Mouse (Mus musculus) retina, adult 2 months (tissue): ENCODE measurements around the gene Sftpa1.

Experiments
- DNase-seq: peaks from one replicate; pipeline ENCODE4 v3.0.0-alpha.2; 2012; ENCODE audit warnings: low read depth, low spot score

The Sftpa1 gene

DNA sequence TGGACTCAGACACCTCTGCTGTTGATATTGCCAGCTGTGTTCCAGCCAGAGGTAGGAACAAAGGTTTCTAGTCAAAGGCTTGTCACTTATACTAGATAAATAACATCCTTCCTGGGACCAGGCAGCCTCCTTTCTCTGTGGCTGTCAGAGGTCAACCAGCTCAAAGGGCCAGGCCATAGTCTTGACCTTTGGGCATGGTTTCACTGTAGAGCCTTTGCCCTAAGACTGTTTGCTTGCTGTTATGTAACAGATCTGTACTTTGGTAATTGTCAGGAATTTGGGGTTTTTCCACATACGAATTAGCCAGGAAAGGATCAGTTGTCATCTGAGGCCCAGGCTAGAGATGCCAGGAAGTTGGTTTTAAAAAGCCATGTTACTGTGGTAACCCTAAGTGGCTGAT, 29.2 kb downstream of the Sftpa1 start:
- no peak for DNase-seq

DNA sequence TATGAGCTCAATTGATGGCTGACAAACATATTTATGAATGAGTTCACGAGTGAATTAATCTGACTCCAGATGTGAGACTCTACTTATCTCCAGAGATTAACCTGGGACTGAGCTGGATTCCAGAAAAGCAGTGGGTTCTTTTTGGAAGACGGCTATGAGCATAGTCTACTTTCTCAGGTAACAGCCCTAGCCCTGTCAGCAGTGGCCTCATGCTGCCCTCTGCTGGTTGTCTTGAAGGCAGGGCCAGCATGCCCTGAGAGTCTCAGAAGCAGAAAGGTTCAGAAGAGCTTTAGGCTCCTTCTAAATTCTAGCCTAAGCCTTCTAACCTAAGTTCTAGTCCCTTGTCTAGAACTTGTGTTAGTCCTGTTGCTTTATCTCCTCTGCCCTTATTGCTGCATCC, 31.1 kb downstream of the Sftpa1 start:
- DNase-seq = peak; percentile 6

DNA sequence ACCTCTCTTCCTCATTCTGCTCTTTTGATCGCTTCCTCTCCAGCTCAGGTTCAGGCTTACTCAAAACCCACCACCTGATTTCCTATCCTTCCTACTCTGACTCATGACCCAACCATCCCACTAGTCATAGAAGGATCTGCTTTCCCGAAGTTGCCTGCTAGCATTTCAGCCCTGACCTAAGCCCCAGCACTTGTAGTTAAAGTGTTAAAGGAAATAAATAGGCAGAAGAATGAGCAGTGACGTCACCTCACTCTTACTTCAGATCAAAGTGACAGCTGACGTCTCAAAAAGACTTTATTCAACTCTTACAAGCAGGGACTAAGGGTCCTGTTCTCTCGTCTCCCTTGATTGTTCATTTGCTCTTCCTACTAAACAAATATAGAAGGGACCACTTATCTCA, 35.7 kb downstream of the Sftpa1 start:
- DNase-seq = no peak

DNA sequence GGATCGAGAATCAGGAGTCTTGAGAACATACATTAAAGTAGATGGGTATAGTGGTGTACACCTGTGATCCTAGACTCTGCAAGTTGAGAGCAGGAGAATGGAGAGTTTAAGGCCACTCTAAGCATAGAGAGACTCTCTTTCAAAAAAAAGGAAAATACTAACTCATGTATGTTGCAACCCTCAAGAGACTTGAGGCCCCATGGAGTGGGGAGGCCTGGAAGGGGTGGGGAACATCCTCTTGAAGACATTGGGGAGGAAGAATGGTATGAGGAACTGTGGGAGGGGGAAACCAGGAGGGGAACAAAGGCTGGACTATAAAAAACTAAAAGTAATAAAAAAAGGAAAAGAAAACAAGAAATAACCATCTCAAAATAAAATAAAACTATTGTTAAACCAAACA, 37.0 kb downstream of the Sftpa1 start:
- DNase-seq = no peak

DNA sequence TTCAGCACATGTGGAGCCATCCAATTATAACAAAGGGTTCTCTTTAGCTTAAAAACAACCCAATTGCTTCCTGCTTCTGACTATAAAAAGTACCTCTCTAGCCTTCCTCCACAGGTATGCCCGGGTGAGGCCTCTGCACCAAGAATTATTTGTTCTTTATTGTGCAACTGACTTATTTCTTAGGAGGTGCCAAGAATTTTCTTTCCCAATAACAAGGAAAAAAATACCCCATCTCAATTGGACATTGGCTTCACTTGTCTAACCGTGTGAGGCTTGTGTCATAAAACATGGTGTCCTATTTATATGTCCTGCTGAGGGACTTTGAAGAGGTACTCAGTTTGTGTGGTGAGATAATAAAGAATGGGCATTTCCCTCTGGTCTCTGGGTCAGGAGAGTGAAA, 38.9 kb downstream of the Sftpa1 start:
- DNase-seq = no peak

DNA sequence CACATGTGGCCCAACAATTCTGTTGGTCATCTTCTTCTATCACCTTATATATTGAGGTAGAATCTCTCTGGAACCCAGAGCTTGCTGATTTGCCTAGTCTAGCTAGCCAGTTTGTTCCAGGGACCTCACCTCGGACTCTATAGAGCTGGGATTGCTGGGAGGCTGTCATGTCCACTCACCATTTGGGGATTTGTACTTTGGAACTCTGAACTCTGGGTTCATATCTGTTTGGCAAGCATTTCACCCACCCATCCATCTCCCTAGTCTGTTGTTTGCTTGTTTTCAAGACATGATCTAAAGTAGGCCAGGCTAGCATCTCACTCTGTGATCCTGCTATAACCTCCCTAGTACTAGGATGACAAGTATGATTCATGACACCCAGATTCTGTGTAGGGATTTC, 43.2 kb downstream of the Sftpa1 start:
- no peak for DNase-seq

DNA sequence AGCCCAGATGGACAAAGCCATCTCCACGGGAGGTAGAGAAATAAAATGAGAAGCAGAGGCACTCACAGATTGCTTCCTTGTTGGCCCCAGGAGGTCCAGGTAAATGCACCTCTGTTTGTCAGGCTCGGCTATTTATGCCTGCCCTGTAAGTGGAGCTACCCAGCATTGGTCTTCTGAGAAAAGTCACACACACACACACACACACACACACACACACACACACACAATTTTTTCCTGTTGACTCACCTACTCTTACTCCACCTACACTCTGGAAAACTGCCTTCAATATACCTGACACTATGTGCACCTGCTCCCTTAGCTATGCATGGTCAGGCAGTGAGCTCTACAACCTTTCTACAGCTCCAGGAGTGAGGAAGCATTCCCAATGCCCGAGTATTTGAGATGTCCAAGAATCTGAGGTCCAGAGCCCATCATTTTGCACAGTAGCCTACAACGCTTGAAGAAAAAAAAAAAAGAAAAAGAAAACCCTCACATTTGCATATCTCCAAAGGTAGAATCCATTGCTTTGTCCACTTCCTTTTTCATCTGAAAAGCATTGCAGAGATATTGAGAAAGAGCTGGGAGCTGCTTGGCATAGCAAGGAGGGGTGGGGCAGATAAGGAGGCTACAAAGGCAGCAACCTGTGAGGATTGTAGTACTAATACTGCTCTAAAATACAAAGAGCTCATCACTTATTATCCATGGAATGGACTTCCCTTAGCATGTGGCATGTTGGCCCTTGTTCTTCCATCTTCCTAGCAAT, 53.7 kb downstream of the Sftpa1 start, which contains the start of gene Sftpd:
Sftpd (minus strand) TSS at position 91 of the 763 bp plus-strand sequence.
- DNase-seq = no peak
